Mouse (Mus musculus): Measurements from ENCODE around the gene Med14.
A peak's percentile ranks its signal among the peaks of the same experiment; 100 is the strongest.

The Med14 gene

DNA sequence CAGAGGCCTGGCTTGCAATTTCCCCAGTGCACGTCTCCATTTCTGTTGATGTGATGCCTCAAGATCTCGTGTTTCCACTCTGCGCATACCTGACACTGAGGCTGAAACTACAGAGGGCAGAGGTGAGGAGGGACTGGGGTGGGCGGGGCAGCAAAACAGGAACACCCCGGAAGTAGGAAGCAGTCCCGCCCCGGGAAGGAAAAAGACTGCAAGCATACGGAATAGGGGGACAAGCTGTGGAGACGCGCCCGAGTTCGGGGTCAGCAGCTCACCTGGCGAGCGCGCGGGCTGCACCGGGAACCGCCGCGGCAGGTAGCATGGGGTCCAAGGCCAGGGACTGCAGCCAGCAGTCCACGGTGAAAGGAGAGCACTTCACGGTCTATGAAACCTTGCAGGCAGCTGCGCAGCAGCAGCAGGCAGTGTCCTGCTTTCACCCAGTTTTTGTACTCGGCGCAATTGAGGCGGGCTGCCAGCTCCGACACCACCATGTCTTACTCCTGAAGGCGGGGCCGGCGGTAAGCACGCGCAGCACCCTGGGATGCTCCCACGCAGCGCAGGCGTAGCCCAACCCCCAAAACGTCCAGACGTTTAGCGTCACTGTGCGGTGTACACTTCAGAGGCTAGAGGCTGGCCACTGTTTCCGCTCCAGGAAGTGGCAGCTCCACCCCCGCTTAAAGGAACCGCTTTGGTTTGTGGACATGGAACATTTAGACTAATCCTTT, 88.7 kb downstream of the Med14 start, which contains the start of gene 1810030O07Rik:
TSS of gene 1810030O07Rik (minus strand) at position 615 of the 722 bp plus-strand sequence.
- DNase-seq (ENCODE audit: low spot score in 2 of 2): peak; percentile 82 to 86

DNA sequence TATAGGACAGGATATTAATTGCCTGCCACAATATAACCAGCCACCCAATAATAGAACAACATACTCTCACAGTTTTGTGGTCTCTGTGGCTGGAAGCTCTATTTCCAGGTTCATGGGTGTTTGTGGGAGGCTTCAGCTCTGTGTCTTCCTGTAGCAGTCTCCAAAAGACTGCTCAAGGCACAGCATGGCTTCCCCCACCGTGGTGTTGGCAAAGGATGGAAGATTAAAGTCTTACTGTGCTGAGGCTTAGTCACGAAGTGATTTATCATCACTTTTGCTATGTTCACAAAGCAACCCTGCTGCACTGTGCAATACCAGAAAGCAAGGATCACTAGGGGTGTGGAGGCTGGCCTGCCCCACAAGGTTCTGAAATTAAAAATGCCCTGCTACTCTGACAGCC, 108.0 kb downstream of the Med14 start:
- no peak for DNase-seq (ENCODE audit: low spot score in 2 of 2)

DNA sequence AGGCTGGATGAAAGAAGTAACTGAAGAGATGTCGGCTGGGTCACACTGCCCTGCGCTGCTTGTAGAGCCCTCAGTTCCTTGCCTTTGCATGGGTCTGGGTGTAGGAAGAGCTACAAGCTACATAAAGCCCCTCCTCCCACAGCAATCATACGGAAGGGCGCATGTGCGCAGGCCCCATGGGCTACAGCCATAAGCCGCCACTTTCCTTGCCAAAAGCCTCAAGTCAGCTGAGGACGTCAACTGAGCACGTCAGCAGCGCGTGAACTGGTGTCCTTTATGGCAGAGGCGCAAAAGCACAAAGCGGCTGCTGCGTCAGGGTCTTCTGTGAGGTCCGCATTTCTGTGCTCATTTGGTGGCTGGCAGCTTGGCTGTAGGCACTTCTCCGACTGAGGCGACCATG, 110.0 kb downstream of the Med14 start:
- no peak for DNase-seq (ENCODE audit: low spot score in 2 of 2)

DNA sequence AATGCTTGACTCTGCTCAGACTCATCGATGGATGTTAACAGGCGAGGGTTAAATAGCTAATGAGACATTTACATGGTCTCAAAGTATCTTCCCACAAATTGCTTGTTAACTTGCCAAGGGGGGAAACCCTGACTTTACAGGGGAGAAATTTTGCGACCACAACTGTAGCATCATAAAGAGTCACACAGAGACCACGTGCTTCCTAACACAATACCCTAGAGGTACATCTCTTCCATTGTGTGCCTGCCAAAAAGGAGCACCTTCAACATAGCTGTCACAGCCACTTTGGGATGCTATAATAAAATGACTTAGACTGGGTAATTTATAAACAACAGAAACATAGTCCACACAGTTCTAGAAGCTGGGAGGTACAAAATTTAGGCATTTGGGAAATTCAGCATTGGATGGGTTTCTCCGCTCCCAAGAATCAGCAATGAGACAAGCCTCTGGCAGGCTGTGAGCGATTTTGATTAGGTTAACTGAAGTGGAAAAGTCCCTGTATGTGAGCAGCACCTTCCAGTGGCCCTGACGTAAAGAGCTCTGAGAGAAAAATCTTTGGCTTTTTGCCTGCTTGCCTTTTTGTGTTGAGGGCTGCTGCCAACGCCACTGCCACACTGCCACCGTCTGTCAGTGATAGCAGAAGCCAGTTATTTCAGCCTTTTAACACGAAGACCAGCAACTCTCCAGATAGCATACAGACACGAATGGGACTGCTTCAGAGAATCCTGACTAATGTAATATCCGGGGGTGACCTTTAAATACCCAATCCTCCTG, 116.2 kb downstream of the Med14 start:
- DNase-seq (ENCODE audit: low spot score in 2 of 2): no peak

DNA sequence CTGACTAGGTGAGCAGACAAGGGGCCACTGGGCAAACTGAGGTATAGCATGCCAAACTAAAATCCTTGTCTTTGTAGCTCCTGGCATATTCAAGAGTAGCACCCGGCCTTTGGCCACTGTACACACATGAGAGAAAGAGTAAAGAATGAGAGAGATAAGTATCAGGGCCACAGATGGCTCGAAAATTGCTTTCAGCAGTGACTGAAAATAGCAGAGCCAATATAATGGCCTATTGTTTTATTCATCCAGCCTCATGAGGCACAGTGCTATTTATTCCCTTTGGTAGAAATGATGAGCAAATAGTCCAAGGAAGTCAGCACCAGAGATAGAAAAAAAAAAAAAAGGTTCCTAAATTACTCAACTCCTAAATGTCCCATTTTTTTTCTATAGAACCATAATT, 116.9 kb downstream of the Med14 start:
- DNase-seq (ENCODE audit: low spot score in 2 of 2): no peak
